Mouse (Mus musculus): ENCODE measurements around the gene Ptdss2. TPM values are rescaled to one million over a fixed set of nuclear protein-coding genes. Genes with fewer than 3 reads are reported as not detected.

Ptdss2 gene
- polyA plus RNA-seq (2012; ENCODE audit: insufficient read depth, insufficient read length, missing spikeins) = 27.0 and 49.5 TPM in 2 replicates

GRCm38 (mm10) chr7:141122245-141122644 lies at the start of gene Ptdss2:
Gene Ptdss2 (plus strand): TSS chr7:141122382.
- Histone ChIP-seq H3K4me3 (ENCODE audit: insufficient read depth, low read depth, low read length) (peak within 1 kb of the TSS; percentile 84), H3K27ac (replicated peaks; ENCODE audit: low read depth, low read length) (peak within 1 kb of the TSS; percentile 94), H3K4me1 (ENCODE audit: control insufficient read depth, insufficient read depth, insufficient read length, low read length) (peaks cover 6% of the 10 kb centered on the region; the same call in 1 of the 2 replicates)

DNA sequence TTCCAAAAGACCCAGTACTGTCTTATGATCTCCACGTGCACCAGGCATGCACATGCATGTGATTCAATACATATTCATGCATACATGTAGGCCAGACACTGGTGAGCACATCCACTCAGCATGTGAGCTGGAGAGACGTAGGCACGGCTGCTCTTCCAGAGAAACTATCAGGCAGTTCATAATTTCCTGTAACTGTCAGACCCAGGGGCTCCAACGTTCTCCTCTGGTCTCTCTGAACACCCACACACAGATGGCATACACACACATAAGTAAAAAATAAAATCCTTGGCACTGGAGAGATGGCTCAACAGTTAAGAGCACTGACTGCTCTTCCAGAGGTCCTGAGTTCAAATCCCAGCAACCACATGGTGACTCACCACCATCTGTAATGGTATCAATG lies 48.4 kb upstream of the Ptdss2 start:
- H3K27ac ChIP-seq (replicated peaks; ENCODE audit: low read depth, low read length) = no peak overlapping the region
- H3K4me1 ChIP-seq (ENCODE audit: control insufficient read depth, insufficient read depth, insufficient read length, low read length) = no peaks in the 10 kb centered on the region
- no peak overlapping the region for H3K4me3 ChIP-seq (ENCODE audit: insufficient read depth, low read depth, low read length)

DNA sequence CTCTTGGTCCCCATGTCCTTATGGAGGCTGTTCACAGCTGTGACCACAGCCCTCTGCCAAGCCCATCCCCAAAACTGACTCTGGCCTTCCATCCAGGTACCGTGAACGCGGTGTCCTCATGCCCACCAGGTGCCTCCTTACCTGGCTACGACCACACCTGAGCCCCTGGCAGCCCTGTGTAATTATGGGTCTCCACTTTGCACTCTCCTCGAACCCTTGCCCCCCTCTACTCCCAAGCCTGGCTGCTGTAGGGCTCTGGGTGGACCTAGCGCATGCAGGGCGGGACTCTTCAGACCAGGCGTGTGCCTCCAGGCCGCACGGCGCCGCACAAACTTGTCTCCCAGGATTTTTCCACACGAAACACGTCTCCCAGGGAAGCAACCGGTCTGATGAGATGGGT lies 44.3 kb upstream of the Ptdss2 start, which contains the start of gene Pkp3:
Gene Pkp3 (plus strand): TSS at position 378 of the 400 bp plus-strand sequence.
- Histone ChIP-seq H3K4me1 (ENCODE audit: control insufficient read depth, insufficient read depth, insufficient read length, low read length) (0 out of 2 replicates have a peak, but pooled peaks cover 2% of the 10 kb centered on the region), H3K27ac (replicated peaks; ENCODE audit: low read depth, low read length) (no peak within 1 kb of the TSS), H3K4me3 (ENCODE audit: insufficient read depth, low read depth, low read length) (no peak within 1 kb of the TSS)

- Histone ChIP-seq H3K4me1 (ENCODE audit: control insufficient read depth, insufficient read depth, insufficient read length, low read length) (0 out of 2 replicates have a peak, but pooled peaks cover 2% of the 10 kb centered on the region), H3K27ac (replicated peaks; ENCODE audit: low read depth, low read length) (no peak overlapping the region), H3K4me3 (ENCODE audit: insufficient read depth, low read depth, low read length) (no peak overlapping the region)
Observed at GRCm38 (mm10) chr7:141078876-141079275, 43.3 kb upstream of the Ptdss2 start.

DNA sequence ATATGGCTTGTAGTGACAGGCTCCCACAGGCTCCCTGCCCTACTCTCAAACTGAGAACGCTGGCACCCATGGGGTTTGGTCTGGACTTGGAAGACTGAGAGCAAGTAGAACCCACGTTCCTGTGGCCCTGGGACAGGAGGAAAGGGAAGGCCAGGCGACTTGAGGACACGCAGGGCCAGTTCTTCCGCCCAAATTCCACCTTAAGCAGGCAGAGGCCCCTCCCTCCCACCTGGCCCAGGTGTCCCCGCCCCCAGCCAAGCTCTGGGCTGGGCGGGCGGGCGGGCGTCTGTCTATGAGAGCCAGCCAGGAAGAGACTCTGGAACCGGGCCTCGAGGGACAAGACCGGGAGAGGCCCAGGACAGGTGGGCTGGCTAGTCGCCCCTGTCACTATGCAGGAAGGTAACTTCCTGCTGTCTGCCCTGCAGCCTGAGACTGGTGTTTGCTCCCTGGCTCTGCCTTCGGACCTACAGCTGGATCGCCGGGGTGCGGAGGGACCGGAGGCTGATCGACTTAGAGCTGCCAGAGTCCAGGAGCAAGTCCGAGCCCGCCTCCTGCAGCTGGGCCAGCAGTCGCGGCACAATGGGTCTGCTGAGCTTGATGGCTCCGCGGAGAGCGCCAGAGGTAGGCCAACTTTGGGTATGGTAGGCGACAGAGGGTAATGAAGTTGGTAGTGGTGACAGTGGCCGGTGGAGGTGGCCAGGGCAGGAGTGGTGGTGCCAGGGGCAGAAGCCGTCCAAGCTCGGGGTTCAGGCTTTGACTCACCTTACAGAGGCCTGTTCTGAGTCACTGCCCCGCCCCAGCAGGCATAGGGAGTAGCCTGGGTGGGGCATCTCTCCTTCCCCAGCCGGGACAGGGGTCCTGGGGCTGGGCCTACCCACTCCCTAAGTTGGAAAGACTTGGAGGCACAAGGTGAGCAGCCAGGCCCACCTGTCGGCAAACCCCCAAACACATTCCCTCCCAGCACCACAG lies 42.4 kb upstream of the Ptdss2 start:
- no peak overlapping the region for H3K4me3 ChIP-seq (ENCODE audit: insufficient read depth, low read depth, low read length)
- H3K4me1 ChIP-seq (ENCODE audit: control insufficient read depth, insufficient read depth, insufficient read length, low read length) = 0 out of 2 replicates have a peak, but pooled peaks cover 2% of the 10 kb centered on the region
- H3K27ac ChIP-seq (replicated peaks; ENCODE audit: low read depth, low read length) = no peak overlapping the region

- H3K4me3 ChIP-seq (ENCODE audit: insufficient read depth, low read depth, low read length) = no peak overlapping the region
Observed at GRCm38 (mm10) chr7:141087894-141088293, 34.3 kb upstream of the Ptdss2 start.

DNA sequence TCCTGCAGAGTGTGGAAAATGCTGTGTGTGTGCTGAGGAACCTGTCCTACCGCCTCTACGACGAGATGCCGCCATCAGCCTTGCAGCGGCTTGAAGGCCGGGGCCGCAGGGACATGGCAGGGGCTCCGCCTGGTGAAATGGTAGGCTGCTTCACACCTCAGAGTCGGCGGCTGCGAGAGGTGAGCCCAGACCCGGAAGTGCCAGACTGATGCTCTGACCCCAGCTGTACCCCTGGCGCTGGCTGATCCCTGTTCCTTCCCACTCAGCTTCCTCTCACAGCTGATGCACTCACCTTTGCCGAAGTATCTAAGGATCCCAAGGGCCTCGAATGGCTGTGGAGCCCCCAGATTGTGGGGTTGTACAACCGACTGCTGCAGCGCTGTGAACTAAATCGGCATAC lies 33.7 kb upstream of the Ptdss2 start:
- Histone ChIP-seq H3K4me3 (ENCODE audit: insufficient read depth, low read depth, low read length) (peak overlapping the region; percentile 2; the same call in 1 of the 2 replicates), H3K27ac (replicated peaks; ENCODE audit: low read depth, low read length) (no peak overlapping the region), H3K4me1 (ENCODE audit: control insufficient read depth, insufficient read depth, insufficient read length, low read length) (no peaks in the 10 kb centered on the region)

More at GRCm38 (mm10) chr7:141087894-141088293, 34.3 kb upstream of the Ptdss2 start:
- Histone ChIP-seq H3K27ac (replicated peaks; ENCODE audit: low read depth, low read length) (no peak overlapping the region), H3K4me1 (ENCODE audit: control insufficient read depth, insufficient read depth, insufficient read length, low read length) (no peaks in the 10 kb centered on the region)

GRCm38 (mm10) chr7:141090228-141090627 lies 32.0 kb upstream of the Ptdss2 start:
- Histone ChIP-seq H3K4me1 (ENCODE audit: control insufficient read depth, insufficient read depth, insufficient read length, low read length) (peaks cover 3% of the 10 kb centered on the region; the same call in 1 of the 2 replicates), H3K4me3 (ENCODE audit: insufficient read depth, low read depth, low read length) (no peak overlapping the region), H3K27ac (replicated peaks; ENCODE audit: low read depth, low read length) (no peak overlapping the region)

DNA sequence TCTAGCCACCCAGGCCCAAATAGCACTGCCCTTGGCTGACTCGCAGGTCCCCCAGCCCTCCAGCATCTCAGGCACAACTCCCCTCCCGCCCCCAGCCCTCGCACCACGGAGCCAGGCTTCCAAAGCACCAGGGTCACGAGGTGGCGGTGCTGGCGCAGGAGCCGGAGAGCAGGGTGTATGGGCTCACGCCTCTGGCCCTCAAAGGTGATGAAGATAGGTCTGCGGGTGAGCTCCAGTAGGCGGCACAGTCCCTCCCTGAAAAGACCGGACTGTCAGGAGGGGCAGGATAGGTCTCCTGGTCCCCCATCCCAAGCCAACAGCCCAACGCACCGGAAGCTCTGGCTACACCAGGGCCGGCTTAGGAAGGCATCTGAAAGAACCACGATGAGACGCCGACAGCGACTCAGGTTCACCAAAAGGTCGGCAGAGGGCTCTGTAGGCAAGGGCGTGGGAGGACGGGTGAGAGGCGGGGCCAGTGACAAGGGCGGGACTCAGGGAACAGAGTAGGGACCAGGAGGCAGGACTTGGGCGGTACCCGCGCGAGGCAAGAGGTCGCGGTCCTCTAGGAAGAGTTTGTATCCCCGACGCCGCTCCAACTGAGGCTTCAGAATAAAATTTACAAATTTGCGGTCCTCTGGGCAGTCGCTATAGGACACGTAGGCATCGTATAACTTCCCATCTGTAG lies 30.0 kb upstream of the Ptdss2 start:
- Histone ChIP-seq H3K4me3 (ENCODE audit: insufficient read depth, low read depth, low read length) (no peak overlapping the region; the same call in 1 of the 2 replicates), H3K4me1 (ENCODE audit: control insufficient read depth, insufficient read depth, insufficient read length, low read length) (peaks cover 3% of the 10 kb centered on the region; the same call in 1 of the 2 replicates), H3K27ac (replicated peaks; ENCODE audit: low read depth, low read length) (no peak overlapping the region)

DNA sequence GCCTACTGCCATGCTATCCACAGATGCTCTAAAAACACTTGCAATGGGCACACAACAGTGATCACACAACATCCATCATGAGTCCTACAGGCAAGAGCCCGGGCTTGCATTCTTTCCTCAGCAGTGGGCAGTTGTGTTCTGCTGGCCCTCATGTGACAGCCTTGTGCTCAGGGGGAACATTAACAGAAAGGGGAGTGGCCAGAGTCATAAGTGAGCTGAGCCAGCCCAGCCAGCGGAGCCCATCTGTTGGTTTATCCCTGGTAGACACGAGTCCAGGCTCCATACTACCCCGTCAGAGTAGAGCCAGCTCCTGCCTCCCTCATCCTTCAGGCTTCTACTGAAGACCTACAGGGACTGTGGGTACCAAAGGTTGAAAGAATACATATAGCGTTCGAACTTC lies 28.2 kb upstream of the Ptdss2 start:
- Histone ChIP-seq H3K27ac (replicated peaks; ENCODE audit: low read depth, low read length) (no peak overlapping the region), H3K4me1 (ENCODE audit: control insufficient read depth, insufficient read depth, insufficient read length, low read length) (peaks cover 3% of the 10 kb centered on the region; the same call in 1 of the 2 replicates), H3K4me3 (ENCODE audit: insufficient read depth, low read depth, low read length) (no peak overlapping the region)

- peaks cover 3% of the 10 kb centered on the region for H3K4me1 ChIP-seq (ENCODE audit: control insufficient read depth, insufficient read depth, insufficient read length, low read length)
- H3K27ac ChIP-seq (replicated peaks; ENCODE audit: low read depth, low read length) = no peak overlapping the region
- no peak overlapping the region for H3K4me3 ChIP-seq (ENCODE audit: insufficient read depth, low read depth, low read length)
Observed at GRCm38 (mm10) chr7:141094487-141095205, 27.5 kb upstream of the Ptdss2 start.

DNA sequence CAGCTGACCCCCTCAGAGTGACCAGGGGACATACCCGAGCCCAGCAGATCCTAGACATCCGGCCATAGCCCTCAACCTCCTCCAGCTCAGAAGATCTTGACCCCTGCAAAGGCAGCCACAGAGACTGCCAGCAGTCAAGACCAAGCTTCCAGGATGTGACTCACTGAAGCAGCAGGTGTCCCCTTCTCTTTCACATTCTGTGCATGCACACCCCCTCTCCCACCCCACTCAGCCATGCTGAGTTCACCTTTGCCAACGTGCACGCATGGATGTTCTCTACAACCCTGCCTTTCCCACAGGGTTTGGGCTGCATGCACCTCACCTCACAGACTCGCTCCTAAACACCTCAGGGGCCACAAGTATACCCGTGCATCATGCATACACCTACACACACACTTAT lies 26.2 kb upstream of the Ptdss2 start:
- H3K27ac ChIP-seq (replicated peaks; ENCODE audit: low read depth, low read length) = peak overlapping the region; percentile 70
- peak overlapping the region; percentile 59 for H3K4me3 ChIP-seq (ENCODE audit: insufficient read depth, low read depth, low read length)
- peaks cover 6% of the 10 kb centered on the region for H3K4me1 ChIP-seq (ENCODE audit: control insufficient read depth, insufficient read depth, insufficient read length, low read length)

- peak overlapping the region; percentile 70 for H3K27ac ChIP-seq (replicated peaks; ENCODE audit: low read depth, low read length)
- peaks cover 6% of the 10 kb centered on the region for H3K4me1 ChIP-seq (ENCODE audit: control insufficient read depth, insufficient read depth, insufficient read length, low read length)
- H3K4me3 ChIP-seq (ENCODE audit: insufficient read depth, low read depth, low read length) = peak overlapping the region; percentile 59
Observed at GRCm38 (mm10) chr7:141096649-141097056, 25.5 kb upstream of the Ptdss2 start.

GRCm38 (mm10) chr7:141097177-141097576 lies 25.0 kb upstream of the Ptdss2 start:
- Histone ChIP-seq H3K4me3 (ENCODE audit: insufficient read depth, low read depth, low read length) (no peak overlapping the region), H3K27ac (replicated peaks; ENCODE audit: low read depth, low read length) (peak overlapping the region; percentile 53), H3K4me1 (ENCODE audit: control insufficient read depth, insufficient read depth, insufficient read length, low read length) (peaks cover 6% of the 10 kb centered on the region)
